Mouse (Mus musculus) intestine, embryonic 14.5 days (tissue): ENCODE measurements around the gene Clec1b. TPM values are rescaled to one million over a fixed set of nuclear protein-coding genes. Genes with fewer than 3 reads are reported as not detected.

Experiments used
- ATAC-seq: fragments of 200-750 bp; cut with Nextera tagmentation; replicated peaks from 2 replicates; pipeline ENCODE4 v1.8.0; 2017; ENCODE audit warnings: low read depth, moderate number of reproducible peaks, moderate TSS enrichment, moderate library complexity; ENCODE audit not compliant: low FRiP score, low TSS enrichment
- DNase-seq: peaks from one replicate; pipeline ENCODE4 v3.0.0-alpha.2; 2018; ENCODE audit warnings: low spot score
- H3K27ac ChIP-seq: fragments of 300-500 bp; sonication (generic); 2 replicates; pipeline ENCODE4 v1.5.1; 2014; ENCODE audit warnings: low read depth, mild to moderate bottlenecking, control low read depth
- H3K27me3 ChIP-seq: fragments of 300-500 bp; sonication (generic); replicated peaks from 2 replicates; pipeline ENCODE4 v1.6.1; 2014; ENCODE audit warnings: low read length, control low read depth; ENCODE audit not compliant: control insufficient read depth, insufficient read depth
- H3K36me3 ChIP-seq: fragments of 300-500 bp; sonication (generic); 2 replicates; pipeline ENCODE4 v1.6.1; 2014; ENCODE audit warnings: low read length, control low read depth; ENCODE audit not compliant: control insufficient read depth, insufficient read depth
- H3K4me1 ChIP-seq: fragments of 300-500 bp; sonication (generic); replicated peaks from 2 replicates; pipeline ENCODE4 v1.6.1; 2014; ENCODE audit warnings: low read length, control low read depth, mixed read lengths; ENCODE audit not compliant: control insufficient read depth, insufficient read depth
- H3K4me2 ChIP-seq: fragments of 300-500 bp; sonication (generic); 2 replicates; pipeline ENCODE4 v1.6.1; 2014; ENCODE audit warnings: low read length
- H3K4me3 ChIP-seq: fragments of 300-500 bp; sonication (generic); 2 replicates; pipeline ENCODE4 v1.5.1; 2014; ENCODE audit warnings: low read depth, low read length, control low read depth, mixed read lengths
- H3K9ac ChIP-seq: fragments of 300-500 bp; sonication (generic); 2 replicates; pipeline ENCODE4 v1.6.1; 2014; ENCODE audit warnings: mild to moderate bottlenecking, low read length
- H3K9me3 ChIP-seq: fragments of 300-500 bp; sonication (generic); 2 replicates; pipeline ENCODE4 v1.6.1; 2016; ENCODE audit warnings: low read length, control low read depth; ENCODE audit not compliant: control insufficient read depth
- WGBS: fragments of 180-500 bp; shearing (Covaris S2); extraction: QIAGEN DNeasy Blood & Tissue Kit; methylation state at CpG from one replicate; pipeline ENCODE4 v1.1.7; 2014; 5-methylcytosine and 5-hydroxymethylcytosine counted together
- polyA plus RNA-seq: library from polyadenylated mRNA; unstranded; fragments of >200 nt; fragmentation: Nextera tagmentation; extraction: Ambion mirVana; gene quantifications from 2 replicates; pipeline ENCODE4 v1.2.1, GENCODE M21; 2014

Clec1b gene
- polyA plus RNA-seq, 1 experiment from 2014 or later, result 1.7 TPM

- Histone ChIP-seq H3K4me1 (peaks cover 15% of the 10 kb centered on the region), H3K4me2 (no peak overlapping the region), H3K27ac (no peak overlapping the region; the same call in 1 of the 2 replicates), H3K9me3 (no peaks in the 10 kb centered on the region), H3K27me3 (no peaks in the 10 kb centered on the region), H3K9ac (no peak overlapping the region), H3K36me3 (no peaks in the 10 kb centered on the region), H3K4me3 (no peak overlapping the region)
- DNase-seq (peak; percentile 69), ATAC-seq (peak; percentile 47; the same call in 1 of the 2 replicates)
- WGBS, result 46% methylated on average over 4 of the region's 4 CpGs
Observed at GRCm38 (mm10) chr6:129423040-129423733, 26.1 kb downstream of the Clec1b start.

- Histone ChIP-seq H3K4me1 (peaks cover 15% of the 10 kb centered on the region), H3K36me3 (no peaks in the 10 kb centered on the region), H3K9me3 (no peaks in the 10 kb centered on the region), H3K9ac (no peak overlapping the region), H3K4me3 (no peak overlapping the region), H3K27ac (no peak overlapping the region), H3K27me3 (no peaks in the 10 kb centered on the region), H3K4me2 (no peak overlapping the region)
- ATAC-seq, result peak; percentile 81
- peak; percentile 90 for DNase-seq
- 36% methylated on average over 1 of the region's 1 CpGs for WGBS
Observed at GRCm38 (mm10) chr6:129423734-129424072, 26.6 kb downstream of the Clec1b start.

- no peak overlapping the region for H3K9ac ChIP-seq
- no peaks in the 10 kb centered on the region for H3K27me3 ChIP-seq
- 27% methylated on average over 5 of the region's 5 CpGs for WGBS
- H3K9me3 ChIP-seq, result no peaks in the 10 kb centered on the region
- H3K36me3 ChIP-seq, result no peaks in the 10 kb centered on the region
- no peak overlapping the region for H3K4me2 ChIP-seq
- peak overlapping the region; percentile 38; the same call in 1 of the 2 replicates for H3K27ac ChIP-seq
- DNase-seq (no peak), ATAC-seq (no peak)
- peaks cover 15% of the 10 kb centered on the region for H3K4me1 ChIP-seq
- no peak overlapping the region for H3K4me3 ChIP-seq
Observed at GRCm38 (mm10) chr6:129425217-129425616, 28.1 kb downstream of the Clec1b start.

- Histone ChIP-seq H3K27me3 (no peaks in the 10 kb centered on the region), H3K27ac (no peak overlapping the region), H3K4me1 (peaks cover 15% of the 10 kb centered on the region), H3K9ac (no peak overlapping the region), H3K9me3 (no peaks in the 10 kb centered on the region), H3K4me2 (no peak overlapping the region), H3K4me3 (no peak overlapping the region), H3K36me3 (no peaks in the 10 kb centered on the region)
- DNase-seq (no peak), ATAC-seq (no peak)
- WGBS, result 48% methylated on average over 5 of the region's 5 CpGs
Observed at GRCm38 (mm10) chr6:129425812-129426211, 28.7 kb downstream of the Clec1b start.

- H3K4me3 ChIP-seq, result no peak overlapping the region
- no peak overlapping the region for H3K4me2 ChIP-seq
- no peak overlapping the region for H3K9ac ChIP-seq
- no peak for DNase-seq
- H3K9me3 ChIP-seq, result no peaks in the 10 kb centered on the region
- no peak for ATAC-seq
- H3K4me1 ChIP-seq, result peaks cover 15% of the 10 kb centered on the region
- 78% methylated on average over 4 of the region's 4 CpGs for WGBS
- no peak overlapping the region for H3K27ac ChIP-seq
- H3K36me3 ChIP-seq, result no peaks in the 10 kb centered on the region
- no peaks in the 10 kb centered on the region for H3K27me3 ChIP-seq
Observed at GRCm38 (mm10) chr6:129427281-129427680, 30.2 kb downstream of the Clec1b start.

- Histone ChIP-seq H3K4me3 (no peak overlapping the region), H3K27me3 (no peaks in the 10 kb centered on the region), H3K4me1 (no peaks in the 10 kb centered on the region), H3K36me3 (no peaks in the 10 kb centered on the region), H3K9me3 (no peaks in the 10 kb centered on the region), H3K27ac (no peak overlapping the region), H3K9ac (no peak overlapping the region), H3K4me2 (no peak overlapping the region)
- DNase-seq, result no peak
- ATAC-seq, result no peak
- WGBS, result 80% methylated on average over 5 of the region's 5 CpGs
Observed at GRCm38 (mm10) chr6:129434239-129434638, 37.1 kb downstream of the Clec1b start.

GRCm38 (mm10) chr6:129436025-129436424 is 38.9 kb downstream of the Clec1b start:
- Histone ChIP-seq H3K4me3 (no peak overlapping the region), H3K27me3 (no peaks in the 10 kb centered on the region), H3K27ac (no peak overlapping the region), H3K4me2 (no peak overlapping the region), H3K4me1 (no peaks in the 10 kb centered on the region), H3K9ac (no peak overlapping the region), H3K9me3 (no peaks in the 10 kb centered on the region), H3K36me3 (no peaks in the 10 kb centered on the region)
- no peak for DNase-seq
- no peak for ATAC-seq
- WGBS, result 88% methylated on average over 3 of the region's 3 CpGs

- DNase-seq (no peak), ATAC-seq (no peak)
- H3K9me3 ChIP-seq, result no peaks in the 10 kb centered on the region
- H3K27ac ChIP-seq, result no peak overlapping the region
- H3K4me3 ChIP-seq, result no peak overlapping the region
- no peak overlapping the region for H3K9ac ChIP-seq
- WGBS, result 80% methylated on average over 2 of the region's 2 CpGs
- no peaks in the 10 kb centered on the region for H3K4me1 ChIP-seq
- H3K36me3 ChIP-seq, result no peaks in the 10 kb centered on the region
- H3K27me3 ChIP-seq, result no peaks in the 10 kb centered on the region
- H3K4me2 ChIP-seq, result no peak overlapping the region
Observed at GRCm38 (mm10) chr6:129438033-129438432, 40.9 kb downstream of the Clec1b start.

- Histone ChIP-seq H3K4me2 (no peak overlapping the region), H3K36me3 (no peaks in the 10 kb centered on the region), H3K4me1 (no peaks in the 10 kb centered on the region), H3K4me3 (no peak overlapping the region), H3K9me3 (no peaks in the 10 kb centered on the region), H3K27me3 (no peaks in the 10 kb centered on the region), H3K9ac (no peak overlapping the region), H3K27ac (no peak overlapping the region)
- WGBS, result 76% methylated on average over 6 of the region's 6 CpGs
- DNase-seq, result no peak
- ATAC-seq, result no peak
Observed at GRCm38 (mm10) chr6:129449743-129450142, 52.6 kb downstream of the Clec1b start.
